Mouse (Mus musculus) lung, adult 10 weeks (tissue): ENCODE results near the gene Fxn. TPM values are rescaled to one million over a fixed set of nuclear protein-coding genes. Genes with fewer than 3 reads are reported as not detected.

Experiments used
- polyA plus RNA-seq: library from polyadenylated mRNA; stranded (reverse); fragments of 350-450 nt; fragmentation: Illumina TruSeq; extraction: RNeasy Lipid Tissue Mini Kit (QIAGEN cat#74804); gene quantifications from one replicate; pipeline ENCODE4 v1.2.3, GENCODE M21; 2014; ENCODE audit warnings: low read depth, low replicate concordance; ENCODE audit not compliant: insufficient read depth

The Fxn gene
- polyA plus RNA-seq: 8.5 TPM

DNA sequence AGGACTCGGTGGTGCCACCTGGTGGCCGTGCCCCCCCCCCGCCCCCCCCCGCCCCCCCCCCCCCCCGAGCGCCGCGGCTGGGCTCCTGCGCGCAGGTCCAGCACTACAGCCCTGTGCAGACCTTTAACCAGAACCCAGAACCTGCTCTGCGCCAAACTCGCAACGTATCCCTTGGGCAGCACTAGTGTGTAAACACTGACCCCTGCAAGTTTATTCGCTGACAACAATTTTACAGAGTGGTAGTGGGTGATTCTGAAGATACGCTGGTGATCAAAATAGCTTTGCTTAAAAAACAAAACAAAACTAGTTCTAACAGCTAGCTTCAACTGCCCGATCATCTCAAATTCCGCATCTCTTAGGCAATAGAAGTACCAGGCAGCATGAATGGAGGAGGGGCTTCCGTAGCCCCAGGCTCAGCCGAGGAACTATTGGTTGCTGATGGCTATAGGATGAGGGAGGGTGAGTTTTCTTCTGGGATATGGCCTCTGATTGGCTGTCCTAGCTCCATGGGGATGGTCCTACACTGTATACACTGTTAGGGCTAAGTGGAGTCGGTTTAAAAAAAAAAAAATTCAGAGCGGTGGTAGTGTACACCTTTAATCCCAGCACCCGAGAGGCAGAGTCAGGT, at the start of gene Fxn:
Fxn (minus strand) TSS at position 5 of the 628 bp plus-strand sequence.

DNA sequence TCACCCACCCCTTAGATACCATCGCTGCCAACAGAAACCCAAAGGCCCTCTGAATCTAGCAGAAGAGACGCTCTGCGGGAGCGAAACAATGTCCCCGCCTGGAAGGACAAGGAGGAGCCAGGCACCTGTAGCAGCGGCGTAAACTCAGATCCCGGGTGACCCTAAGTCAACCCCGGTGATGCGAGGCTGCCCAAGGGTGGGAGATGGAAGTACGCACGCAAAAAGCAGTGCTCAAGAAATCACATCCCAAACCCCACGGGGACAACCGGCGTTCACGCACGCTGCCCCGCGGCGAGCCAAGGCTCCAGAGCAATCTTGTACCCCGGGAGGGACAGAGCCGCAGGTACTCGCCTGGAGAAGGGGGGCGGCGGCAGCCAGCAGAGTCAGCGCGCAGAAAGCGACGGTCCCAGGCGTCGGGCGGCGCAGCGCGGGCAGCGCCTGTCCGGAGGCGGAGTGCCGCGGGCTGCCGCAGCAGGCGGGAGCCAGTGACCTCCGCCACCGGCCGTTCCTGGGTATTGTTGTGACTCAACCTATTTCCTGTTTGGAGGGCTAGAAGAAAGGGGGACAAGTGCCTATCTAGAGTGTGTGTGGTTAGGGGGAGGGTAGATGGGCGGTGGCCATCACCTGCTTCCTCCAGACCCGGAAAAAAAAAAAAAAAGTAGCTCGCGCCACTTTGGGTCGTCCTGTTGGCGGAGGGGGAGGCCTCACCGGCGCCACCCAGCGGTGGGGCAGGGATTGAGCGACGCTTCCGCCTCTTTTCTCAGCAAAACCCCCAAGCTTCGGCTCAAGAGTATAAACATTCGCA, 55.7 kb downstream of the Fxn start, which contains the start of gene Tjp2:
Tjp2 (minus strand) TSS at position 531 of the 805 bp plus-strand sequence.

Other genes starting within 250 kb of the Fxn start
- 90.0 TPM for gene Fam189a2, start 249.6 kb downstream of the Fxn start, polyA plus RNA-seq
- gene Tjp2, start 55.6 kb downstream of the Fxn start, polyA plus RNA-seq: 27.4 TPM
- 13.7 TPM for gene Fam122a, start 196.8 kb upstream of the Fxn start, polyA plus RNA-seq